Mouse (Mus musculus) intestine, postnatal 0 days (tissue): Measurements from ENCODE around the gene Mlx. TPM values are rescaled to one million over a fixed set of nuclear protein-coding genes. Genes with fewer than 3 reads are reported as not detected.

Source experiments
- ATAC-seq: fragments of 200-750 bp; cut with Nextera tagmentation; 2 replicates; pipeline ENCODE4 v1.8.0; 2017; ENCODE audit warnings: mild to moderate bottlenecking, moderate TSS enrichment, moderate library complexity
- H3K27ac ChIP-seq: fragments of 300-500 bp; sonication (generic); 2 replicates; pipeline ENCODE4 v1.5.1; 2014; ENCODE audit warnings: mild to moderate bottlenecking, low read depth, low read length, moderate library complexity
- H3K27me3 ChIP-seq: fragments of 300-500 bp; sonication (generic); replicated peaks from 2 replicates; pipeline ENCODE4 v1.6.1; 2014; ENCODE audit warnings: low read length, mixed read lengths; ENCODE audit not compliant: control insufficient read depth, insufficient read depth
- H3K36me3 ChIP-seq: fragments of 300-500 bp; sonication (generic); 2 replicates; pipeline ENCODE4 v1.6.1; 2014; ENCODE audit warnings: mild to moderate bottlenecking, moderate library complexity; ENCODE audit not compliant: control insufficient read depth, insufficient read depth
- H3K4me1 ChIP-seq: fragments of 300-500 bp; sonication (generic); replicated peaks from 2 replicates; pipeline ENCODE4 v1.6.1; 2014; ENCODE audit warnings: antibody characterized with exemption, low read length, mixed read lengths; ENCODE audit not compliant: control insufficient read depth, insufficient read depth
- H3K4me2 ChIP-seq: fragments of 300-500 bp; sonication (generic); replicated peaks from 2 replicates; pipeline ENCODE4 v1.6.1; 2014; ENCODE audit warnings: low read depth, mild to moderate bottlenecking, moderate library complexity
- H3K4me3 ChIP-seq: fragments of 300-500 bp; sonication (generic); 2 replicates; pipeline ENCODE4 v1.5.1; 2014; ENCODE audit warnings: low read depth, low read length
- H3K9ac ChIP-seq: fragments of 300-500 bp; sonication (generic); 2 replicates; pipeline ENCODE4 v1.6.1; 2014; ENCODE audit warnings: mild to moderate bottlenecking, low read depth, low read length
- H3K9me3 ChIP-seq: fragments of 300-500 bp; sonication (generic); 2 replicates; pipeline ENCODE4 v1.6.1; 2016; ENCODE audit warnings: mixed run types; ENCODE audit not compliant: control insufficient read depth
- CTCF ChIP-seq: sonication (generic); IDR thresholded peaks from 2 replicates; pipeline ENCODE4 v1.5.1; 2016; ENCODE audit warnings: low read depth, mild to moderate bottlenecking, control low read depth, antibody characterized with exemption, moderate library complexity
- WGBS: fragments of 180-500 bp; shearing (Covaris S2); extraction: QIAGEN DNeasy Blood & Tissue Kit; methylation state at CpG from one replicate; pipeline ENCODE4 v1.1.7; 2014; 5-methylcytosine and 5-hydroxymethylcytosine counted together
- polyA plus RNA-seq: library from polyadenylated mRNA; unstranded; fragments of >200 nt; fragmentation: Nextera tagmentation; extraction: Ambion mirVana; gene quantifications from 2 replicates; pipeline ENCODE4 v1.2.1, GENCODE M21; 2015

Gene Mlx
- polyA plus RNA-seq, 1 experiment from 2014 or later = 93.3 TPM

DNA sequence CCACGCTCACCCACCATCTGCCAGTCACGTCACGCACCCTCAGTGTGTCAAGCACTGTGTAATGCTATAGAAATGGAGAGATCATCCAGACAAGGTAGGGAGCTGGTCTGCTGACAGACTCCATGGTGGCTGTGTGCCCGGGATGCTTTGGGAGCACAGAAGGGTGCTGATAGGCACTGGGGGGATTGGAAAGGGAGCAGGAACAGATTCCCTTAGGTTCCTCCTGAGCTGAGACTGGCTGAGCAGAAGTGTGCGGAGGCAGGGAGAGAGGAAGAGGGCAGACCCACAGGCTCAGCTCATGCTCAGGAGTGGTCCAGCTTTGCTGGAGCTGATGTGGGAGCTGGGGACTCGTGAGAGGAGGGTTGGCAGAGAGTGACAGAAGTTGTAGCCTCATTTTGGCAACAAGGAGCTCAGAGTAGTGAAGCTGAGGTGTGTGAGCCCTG is 36.0 kb upstream of the Mlx start:
- no peak for TF ChIP-seq CTCF

DNA sequence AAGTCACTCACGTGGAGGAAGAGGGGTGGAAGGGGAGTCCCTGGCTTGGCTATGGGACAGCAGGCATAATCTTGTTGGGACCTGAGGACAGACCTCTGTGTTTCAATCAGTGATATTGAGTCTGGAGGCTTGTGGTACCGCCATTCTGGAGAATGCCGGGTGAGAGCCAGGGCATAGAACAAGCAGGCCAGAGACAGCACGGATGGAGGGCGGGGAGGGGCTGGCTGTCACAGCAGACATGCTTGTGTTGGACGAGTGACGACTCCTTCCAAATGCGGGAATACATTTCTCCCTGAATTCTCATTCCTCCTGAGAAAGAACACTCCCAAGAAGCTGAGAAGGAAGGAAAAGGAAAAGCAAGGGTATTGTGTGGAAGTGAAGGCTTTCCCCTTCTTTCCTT is 35.5 kb upstream of the Mlx start:
- H3K27ac ChIP-seq = no peak overlapping the region
- H3K9ac ChIP-seq = no peak overlapping the region
- no peaks in the 10 kb centered on the region for H3K27me3 ChIP-seq
- no peaks in the 10 kb centered on the region for H3K9me3 ChIP-seq
- H3K4me3 ChIP-seq = no peak overlapping the region
- no peak overlapping the region for H3K4me2 ChIP-seq
- peaks cover 38% of the 10 kb centered on the region for H3K36me3 ChIP-seq
- H3K4me1 ChIP-seq = peaks cover 2% of the 10 kb centered on the region
- no peak for TF ChIP-seq CTCF
- 88% methylated on average over 8 of the region's 8 CpGs for WGBS
- ATAC-seq = no peak

More for the DNA sequence above, 36.0 kb upstream of the Mlx start:
- no peaks in the 10 kb centered on the region for H3K9me3 ChIP-seq
- 92% methylated on average over 6 of the region's 6 CpGs for WGBS
- ATAC-seq = no peak
- H3K9ac ChIP-seq = no peak overlapping the region
- H3K27me3 ChIP-seq = no peaks in the 10 kb centered on the region
- H3K27ac ChIP-seq = no peak overlapping the region
- no peak overlapping the region for H3K4me2 ChIP-seq
- no peak overlapping the region for H3K4me3 ChIP-seq
- no peaks in the 10 kb centered on the region; the same call in 1 of the 2 replicates for H3K4me1 ChIP-seq
- peaks cover 42% of the 10 kb centered on the region for H3K36me3 ChIP-seq

DNA sequence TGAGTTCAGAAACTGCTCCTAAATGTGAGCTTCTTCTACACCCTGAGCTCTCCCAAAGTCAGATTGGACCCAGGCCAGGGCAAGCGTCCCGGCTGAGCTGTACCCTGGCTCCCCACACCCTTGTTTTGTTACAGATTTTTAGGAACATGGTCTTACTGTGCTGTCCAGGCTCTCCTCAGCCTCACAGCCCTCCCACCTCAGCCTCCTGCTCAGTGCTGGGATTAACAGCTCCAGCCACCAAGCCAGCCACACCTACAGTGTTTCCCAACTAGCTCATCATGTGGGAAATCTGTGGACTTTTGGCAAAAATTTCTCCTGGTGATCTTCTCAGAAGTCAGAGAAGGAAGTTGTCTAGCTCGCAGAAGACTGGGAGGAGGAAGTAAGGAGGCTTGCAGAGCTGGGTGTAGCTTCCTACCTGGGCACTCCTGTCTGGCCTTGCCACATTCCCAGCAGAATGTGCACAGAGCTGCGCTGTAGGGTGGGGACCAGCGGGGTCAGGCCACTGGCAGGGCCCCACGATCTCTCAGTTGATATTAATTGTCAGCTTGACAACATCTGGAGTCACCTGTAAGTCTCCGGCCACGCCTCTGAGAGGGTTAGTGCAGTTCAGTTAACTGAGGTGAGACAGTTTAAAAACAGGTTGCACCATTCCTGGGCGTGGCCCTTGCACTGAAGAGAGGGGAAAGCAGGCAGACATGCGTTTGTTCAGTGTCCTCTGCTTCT is 34.2 kb upstream of the Mlx start:
- H3K9ac ChIP-seq = no peak overlapping the region; the same call in 1 of the 2 replicates
- no peak for TF ChIP-seq CTCF

DNA sequence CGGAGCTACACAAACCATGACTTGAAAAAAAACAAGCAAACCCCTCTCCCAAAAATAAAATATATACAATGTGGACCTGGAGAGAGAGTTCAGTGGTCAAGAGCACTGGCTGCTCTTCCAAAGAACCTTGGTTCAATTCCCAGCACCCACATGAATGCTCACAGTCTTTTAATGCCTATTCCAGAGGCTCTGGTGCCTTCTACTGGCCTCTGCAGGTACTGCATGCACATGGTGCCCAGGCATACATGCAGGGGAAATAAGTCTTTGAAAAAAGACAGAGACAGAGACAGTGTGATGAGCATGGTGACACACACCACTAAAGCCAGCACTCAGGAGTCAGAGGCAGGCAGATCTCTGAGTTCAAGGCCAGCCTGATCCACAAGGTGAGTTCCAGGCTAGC is 33.1 kb upstream of the Mlx start:
- no peak overlapping the region for H3K4me2 ChIP-seq
- peaks cover 24% of the 10 kb centered on the region; the same call in 1 of the 2 replicates for H3K36me3 ChIP-seq
- no peak overlapping the region for H3K4me3 ChIP-seq
- 93% methylated on average over 1 of the region's 1 CpGs for WGBS
- no peak overlapping the region for H3K9ac ChIP-seq
- H3K27ac ChIP-seq = no peak overlapping the region; the same call in 1 of the 2 replicates
- TF ChIP-seq CTCF = peak; percentile 61
- ATAC-seq = no peak
- H3K27me3 ChIP-seq = no peaks in the 10 kb centered on the region
- peaks cover 15% of the 10 kb centered on the region for H3K4me1 ChIP-seq
- no peaks in the 10 kb centered on the region for H3K9me3 ChIP-seq

More for the DNA sequence above, 34.2 kb upstream of the Mlx start:
- peak overlapping the region; percentile 78 for H3K27ac ChIP-seq
- H3K4me2 ChIP-seq = no peak overlapping the region
- no peak overlapping the region for H3K4me3 ChIP-seq
- no peaks in the 10 kb centered on the region for H3K27me3 ChIP-seq
- H3K9me3 ChIP-seq = no peaks in the 10 kb centered on the region
- peaks cover 28% of the 10 kb centered on the region for H3K36me3 ChIP-seq
- WGBS = 34% methylated on average over 10 of the region's 10 CpGs
- ATAC-seq = peak; percentile 84
- H3K4me1 ChIP-seq = peaks cover 12% of the 10 kb centered on the region

DNA sequence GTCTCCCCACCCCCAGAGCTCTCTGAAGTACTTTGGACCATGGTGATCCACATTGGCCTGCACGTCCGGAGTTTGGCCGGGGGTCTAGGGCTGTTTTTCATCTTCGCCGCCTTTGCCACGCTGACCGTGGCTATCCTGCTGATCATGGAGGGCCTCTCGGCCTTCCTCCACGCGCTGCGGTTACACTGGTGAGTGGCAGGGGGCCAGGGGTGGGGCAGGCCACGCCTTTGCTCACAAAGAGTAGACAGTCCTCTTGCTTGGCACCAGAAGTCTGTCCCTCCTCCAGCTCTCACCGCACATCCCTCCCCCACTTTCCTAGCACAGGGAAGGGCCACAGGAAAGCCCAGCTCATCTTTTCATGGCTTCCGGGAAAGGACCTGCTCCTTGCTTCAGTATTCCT is 31.7 kb upstream of the Mlx start:
- Histone ChIP-seq H3K4me2 (no peak overlapping the region), H3K27ac (no peak overlapping the region), H3K36me3 (0 out of 2 replicates have a peak, but pooled peaks cover 16% of the 10 kb centered on the region), H3K4me1 (peaks cover 15% of the 10 kb centered on the region), H3K9ac (no peak overlapping the region), H3K4me3 (no peak overlapping the region), H3K27me3 (no peaks in the 10 kb centered on the region), H3K9me3 (no peaks in the 10 kb centered on the region)
- ATAC-seq = no peak
- TF ChIP-seq CTCF = no peak
- WGBS = 54% methylated on average over 14 of the region's 14 CpGs

DNA sequence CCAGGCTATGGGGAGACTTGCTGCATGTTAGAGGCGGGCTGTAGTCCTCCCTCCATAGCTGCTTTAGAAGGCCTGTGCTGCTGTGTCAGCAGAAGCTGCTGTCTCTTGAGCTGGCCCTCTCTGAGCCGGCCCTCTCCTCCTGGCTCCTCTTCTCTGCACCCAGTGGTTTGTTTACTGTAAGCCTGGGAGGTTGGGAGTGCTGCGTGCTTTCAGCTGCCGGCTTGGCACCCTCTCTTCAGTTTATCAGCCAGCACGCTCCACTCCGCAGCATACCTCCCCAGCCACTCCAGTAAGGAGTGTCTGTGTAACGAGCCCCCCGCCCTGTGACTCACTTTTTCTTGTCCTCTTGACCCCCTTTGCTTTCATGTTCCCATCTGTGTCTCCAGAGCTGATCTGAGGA is 30.2 kb upstream of the Mlx start:
- ATAC-seq = peak; percentile 16; the same call in 1 of the 2 replicates
- TF ChIP-seq CTCF = no peak
- peaks cover 15% of the 10 kb centered on the region; the same call in 1 of the 2 replicates for H3K36me3 ChIP-seq
- H3K27me3 ChIP-seq = no peaks in the 10 kb centered on the region
- no peaks in the 10 kb centered on the region for H3K9me3 ChIP-seq
- WGBS = 14% methylated on average over 8 of the region's 8 CpGs
- H3K4me2 ChIP-seq = no peak overlapping the region
- peak overlapping the region; percentile 26; the same call in 1 of the 2 replicates for H3K9ac ChIP-seq
- H3K4me1 ChIP-seq = peaks cover 15% of the 10 kb centered on the region
- H3K4me3 ChIP-seq = no peak overlapping the region
- H3K27ac ChIP-seq = peak overlapping the region; percentile 71
